Comparison of ENCODE assay signal across 8 mouse cellular contexts in the genomic region with DNA sequence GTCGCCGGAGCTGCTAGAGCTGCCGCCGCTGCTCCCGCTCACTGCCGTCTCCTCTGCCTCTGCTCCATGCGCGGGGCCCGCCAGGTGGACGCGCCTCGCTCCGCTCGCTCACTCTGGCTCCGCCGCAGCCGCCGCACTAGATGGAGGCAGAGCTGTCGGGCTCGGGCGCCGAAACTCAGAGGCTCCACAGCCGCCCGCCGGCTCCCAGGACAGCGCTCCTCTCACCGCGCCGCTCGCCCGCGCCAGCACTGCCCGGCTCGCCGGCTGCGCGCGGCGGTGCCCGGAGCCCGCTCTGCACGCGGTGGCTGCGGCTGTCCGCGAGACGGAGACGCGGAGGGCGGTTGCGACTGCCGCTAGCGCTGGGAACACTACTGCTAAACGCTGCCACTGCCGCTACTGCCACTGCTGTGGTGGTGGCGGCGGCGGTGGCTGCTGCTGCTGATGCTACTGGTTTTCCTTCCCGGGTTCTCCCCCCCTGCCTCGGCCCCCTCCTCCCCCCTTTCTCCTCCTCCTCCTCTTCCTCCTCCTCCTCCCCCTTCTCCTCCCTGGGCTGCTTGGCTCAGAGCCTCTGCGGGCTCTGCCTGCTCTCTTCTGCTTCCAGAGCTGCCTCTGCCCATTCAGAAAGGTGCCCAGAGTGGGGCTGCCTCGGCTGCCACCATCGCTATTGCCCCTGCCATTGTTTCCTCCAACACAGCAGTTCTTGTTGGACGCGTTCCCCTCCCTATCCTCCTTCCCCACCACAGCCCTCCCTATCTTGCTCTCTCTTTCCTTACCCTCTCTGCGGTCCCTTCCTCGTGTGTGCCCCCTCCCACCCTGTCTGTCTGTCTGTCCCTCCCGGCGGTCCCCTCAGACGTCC. TPM values are rescaled to one million over a fixed set of nuclear protein-coding genes. Genes with fewer than 3 reads are reported as not detected.
DNase-seq lines count a peak whose midpoint lies in the region; ATAC-seq and TF ChIP-seq lines count a peak whose summit lies in the region.

Gene Nexmif, minus strand, starts transcription at position 450 of the 856 bp plus-strand sequence.

- no peaks in the 10 kb centered on the region for H3K9me3 ChIP-seq in limb, embryonic 11.5 days (ENCODE audit: control insufficient read depth, low read length)
- H3K9me3 ChIP-seq in midbrain, embryonic 12.5 days: no peaks in the 10 kb centered on the region
- H3K9me3 ChIP-seq in stomach, embryonic 16.5 days (replicated peaks; ENCODE audit: control insufficient read depth, low read length): no peaks in the 10 kb centered on the region

- H3K27ac ChIP-seq in cortical plate, adult 2 months (ENCODE audit: insufficient read depth, low read length): peak within 1 kb of the TSS; percentile 97
- H3K27ac ChIP-seq in heart, adult 2 months: no peak within 1 kb of the TSS
- H3K27ac ChIP-seq in limb, embryonic 11.5 days (replicated peaks; ENCODE audit: low read depth, low read length): no peak within 1 kb of the TSS
- H3K27ac ChIP-seq in midbrain, embryonic 12.5 days (replicated peaks): peak within 1 kb of the TSS; percentile 90
- no peak within 1 kb of the TSS for H3K27ac ChIP-seq in stomach, embryonic 16.5 days (ENCODE audit: low read length)

- ATAC-seq in limb, embryonic 11.5 days (ENCODE audit: insufficient number of reproducible peaks, low FRiP score, low TSS enrichment, low read depth): peak; percentile 76
- ATAC-seq in midbrain, embryonic 12.5 days (ENCODE audit: low FRiP score, low read depth): peak; percentile 83
- ATAC-seq in stomach, embryonic 16.5 days (ENCODE audit: insufficient read depth, low FRiP score): peak; percentile 87

- H3K4me2 ChIP-seq in limb, embryonic 11.5 days (ENCODE audit: low read depth, severe bottlenecking): peak within 1 kb of the TSS; percentile 69
- peak within 1 kb of the TSS; percentile 60 for H3K4me2 ChIP-seq in midbrain, embryonic 12.5 days (replicated peaks)
- H3K4me2 ChIP-seq in stomach, embryonic 16.5 days (ENCODE audit: low read depth, low read length): peak within 1 kb of the TSS; percentile 71

- TF ChIP-seq POLR2A in cortical plate, adult 2 months (IDR thresholded peaks at IDR 0.05; ENCODE audit: extremely low read depth, insufficient read depth, low read length): peak; percentile 60; the same call in 1 of the 2 replicates
- no peak for TF ChIP-seq POLR2A in heart, adult 2 months (IDR thresholded peaks at IDR 0.05; ENCODE audit: insufficient read depth, low read depth, low read length)

- no peak for TF ChIP-seq CTCF in cortical plate, adult 2 months (IDR thresholded peaks at IDR 0.05; ENCODE audit: extremely low read depth, insufficient read depth, low read length)
- no peak for TF ChIP-seq CTCF in heart, adult 2 months (IDR thresholded peaks at IDR 0.05)

- no peaks in the 10 kb centered on the region for H3K36me3 ChIP-seq in heart, adult 2 months (ENCODE audit: control insufficient read depth, insufficient read depth, low read length)
- H3K36me3 ChIP-seq in limb, embryonic 11.5 days (ENCODE audit: control insufficient read depth, insufficient read depth, low read length): no peaks in the 10 kb centered on the region
- no peaks in the 10 kb centered on the region for H3K36me3 ChIP-seq in midbrain, embryonic 12.5 days
- H3K36me3 ChIP-seq in stomach, embryonic 16.5 days (ENCODE audit: control insufficient read depth, insufficient read depth, low read length): no peaks in the 10 kb centered on the region

- H3K9ac ChIP-seq in heart, adult 2 months (ENCODE audit: low read depth, low read length): peak within 1 kb of the TSS; percentile 74
- peak within 1 kb of the TSS; percentile 53 for H3K9ac ChIP-seq in limb, embryonic 11.5 days (ENCODE audit: low read length)
- peak within 1 kb of the TSS; percentile 74 for H3K9ac ChIP-seq in midbrain, embryonic 12.5 days (replicated peaks)
- H3K9ac ChIP-seq in stomach, embryonic 16.5 days (ENCODE audit: low read length): peak within 1 kb of the TSS; percentile 58

- H3K4me3 ChIP-seq in cortical plate, adult 2 months (ENCODE audit: insufficient read depth, low read length): peak within 1 kb of the TSS; percentile 100
- H3K4me3 ChIP-seq in heart, adult 2 months: peak within 1 kb of the TSS; percentile 51
- H3K4me3 ChIP-seq in limb, embryonic 11.5 days (ENCODE audit: low read depth, low read length): peak within 1 kb of the TSS; percentile 39
- peak within 1 kb of the TSS; percentile 58 for H3K4me3 ChIP-seq in midbrain, embryonic 12.5 days
- peak within 1 kb of the TSS; percentile 51 for H3K4me3 ChIP-seq in stomach, embryonic 16.5 days (replicated peaks; ENCODE audit: low read length)

- H3K4me1 ChIP-seq in cortical plate, adult 2 months (ENCODE audit: control insufficient read depth, insufficient read depth, low read length): no peaks in the 10 kb centered on the region
- H3K4me1 ChIP-seq in heart, adult 2 months (ENCODE audit: control insufficient read depth, insufficient read depth, low read length): no peaks in the 10 kb centered on the region
- no peaks in the 10 kb centered on the region for H3K4me1 ChIP-seq in limb, embryonic 11.5 days (ENCODE audit: control insufficient read depth, insufficient read depth, low read length)
- no peaks in the 10 kb centered on the region for H3K4me1 ChIP-seq in midbrain, embryonic 12.5 days
- no peaks in the 10 kb centered on the region; the same call in 1 of the 2 replicates for H3K4me1 ChIP-seq in stomach, embryonic 16.5 days (ENCODE audit: control insufficient read depth, insufficient read depth, low read length)

- intact Hi-C loops in heart, postnatal 25 days (cut with DNase I): no loop called here
- intact Hi-C loops in heart, adult 2 months (cut with DNase I): no loop called here

- no peaks in the 10 kb centered on the region; the same call in 1 of the 2 replicates for H3K27me3 ChIP-seq in heart, adult 2 months (ENCODE audit: control insufficient read depth, insufficient read depth, low read length)
- H3K27me3 ChIP-seq in limb, embryonic 11.5 days (ENCODE audit: control insufficient read depth, insufficient read depth, low read length): peaks cover 24% of the 10 kb centered on the region
- peaks cover 57% of the 10 kb centered on the region for H3K27me3 ChIP-seq in midbrain, embryonic 12.5 days
- peaks cover 33% of the 10 kb centered on the region for H3K27me3 ChIP-seq in stomach, embryonic 16.5 days (ENCODE audit: control insufficient read depth, insufficient read depth, low read length)

- peak; percentile 84 for DNase-seq in heart, adult 11 months
- DNase-seq in heart, postnatal 25 days (ENCODE audit: low spot score): no peak
- DNase-seq in heart, adult 2 months: peak; percentile 29 to 46
- DNase-seq in kidney, adult 8-10 months: peak; percentile 9 to 18
- peak; percentile 50 for DNase-seq in limb, embryonic 11.5 days (ENCODE audit: low spot score)

- no peak for TF ChIP-seq EP300 in heart, adult 2 months (IDR thresholded peaks at IDR 0.05; ENCODE audit: insufficient read depth, low read depth, low read length)

- H3K79me2 ChIP-seq in heart, adult 2 months (replicated peaks; ENCODE audit: control insufficient read depth, insufficient read depth, low read length): no peaks in the 10 kb centered on the region

- WGBS in heart, adult 2 months: 22% methylated on average over 62 of the region's 70 CpGs
- whole genome bisulfite sequencing in limb, embryonic 11.5 days: 23% methylated on average over 47 of the region's 70 CpGs
- WGBS in midbrain, embryonic 12.5 days: 20% methylated on average over 48 of the region's 70 CpGs
- 15% methylated on average over 23 of the region's 70 CpGs for WGBS in stomach, embryonic 16.5 days

RNA-seq across cellular contexts. Expression of gene Nexmif, which starts in this region (rescaled TPM):
- under 1 TPM; 0.14 to 0.29 TPM for total RNA-seq in heart, postnatal 25 days (2021)
- 4.8 and 5.2 TPM in 2 replicates for polyA plus RNA-seq in cortical plate, adult 2 months (2012; rRNA removed)
- under 1 TPM; 0.13 to 0.20 TPM for total RNA-seq in heart, adult 2 months (2021)
- 0.02 and 0.06 TPM in 2 replicates for polyA plus RNA-seq in heart, adult 2 months (2012; rRNA removed)
- 1.2 and 1.6 TPM in 2 replicates for polyA plus RNA-seq in limb, embryonic 11.5 days (2014; fragmentation: Nextera tagmentation; extraction: Ambion mirVana)
- polyA plus RNA-seq in midbrain, embryonic 12.5 days (2016; fragmentation: Nextera tagmentation; extraction: Ambion mirVana): 4.4 and 5.6 TPM in 2 replicates
- 0.29 and 0.40 TPM in 2 replicates for polyA plus RNA-seq in stomach, embryonic 16.5 days (2015; fragmentation: Nextera tagmentation; extraction: Ambion mirVana)

Comparison
In these comparisons a context has a peak if more than half of its experiments do, and no peak if none do; other contexts are left out.
1. Peak in DNase-seq, H3K4me3 ChIP-seq and H3K9ac ChIP-seq in heart, adult 2 months; RNA of the gene not detected or under 1 TPM.
2. Peak in ATAC-seq, H3K4me3 ChIP-seq, H3K9ac ChIP-seq and H3K4me2 ChIP-seq in stomach, embryonic 16.5 days; RNA of the gene not detected or under 1 TPM.
3. H3K27ac ChIP-seq: peak in cortical plate, adult 2 months (single experiment) and midbrain, embryonic 12.5 days (single experiment); none in heart, adult 2 months (single experiment), limb, embryonic 11.5 days (single experiment) and stomach, embryonic 16.5 days (single experiment).
4. H3K4me3 ChIP-seq: peak in every context shown above with its lines; median percentile 100 in cortical plate, adult 2 months; 58 in midbrain, embryonic 12.5 days; 51 in heart, adult 2 months; 51 in stomach, embryonic 16.5 days; 39 in limb, embryonic 11.5 days.
5. Peak in every context shown above with its lines, with median percentiles within 50 percentile points of each other: H3K9ac ChIP-seq, ATAC-seq and H3K4me2 ChIP-seq.